In the genomic region with DNA sequence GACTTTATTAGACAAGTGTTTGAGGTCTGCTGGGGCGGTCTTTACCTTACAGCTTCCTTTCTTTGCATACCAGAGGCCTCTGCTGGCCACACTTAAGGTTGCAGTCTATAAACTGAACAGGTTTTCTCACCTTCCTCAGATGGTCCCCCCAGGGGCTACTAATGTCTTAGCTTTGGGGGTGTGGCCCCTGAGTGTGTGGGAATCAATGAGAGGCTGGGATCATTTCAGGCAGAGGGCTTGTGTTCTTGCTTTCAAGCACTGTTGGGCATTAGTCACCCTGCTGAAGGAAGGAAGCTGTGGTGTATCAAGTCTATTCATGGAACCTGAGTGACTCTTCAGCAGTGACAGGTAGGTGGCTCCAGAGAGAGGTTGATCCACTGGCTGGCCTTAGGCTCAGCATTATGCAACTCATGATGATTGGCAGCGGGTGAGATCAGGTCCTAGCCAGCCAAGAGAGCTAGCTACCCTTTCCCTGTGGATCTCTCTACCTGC, we compare ENCODE assay signal across 8 mouse cellular contexts. TPM values are rescaled to one million over a fixed set of nuclear protein-coding genes. Genes with fewer than 3 reads are reported as not detected.
DNase-seq lines count a peak whose midpoint lies in the region; ATAC-seq and TF ChIP-seq lines count a peak whose summit lies in the region.

No protein-coding gene starts in this region.

- no peak overlapping the region for H3K4me3 ChIP-seq in hindbrain, postnatal 0 days (ENCODE audit: low read length)

- H3K36me3 ChIP-seq in hindbrain, postnatal 0 days (ENCODE audit: insufficient read depth, low read length) = no peaks in the 10 kb centered on the region

- peak; percentile 38 for DNase-seq in embryo, embryonic 11 days
- DNase-seq in embryo, embryonic 10 days (ENCODE audit: low spot score) = no peak
- peak; percentile 6 for DNase-seq in thymus, postnatal 25 days
- DNase-seq in thymus, postnatal 14 days = no peak
- DNase-seq in hindbrain, postnatal 0 days (ENCODE audit: low spot score) = peak; percentile 70
- no peak for DNase-seq in layer of hippocampus, postnatal 14 days (ENCODE audit: low spot score in 2 of 2)
- DNase-seq in gastrocnemius, adult 18-20 months (ENCODE audit: low spot score) = no peak

- no peak overlapping the region for H3K4me2 ChIP-seq in hindbrain, postnatal 0 days (ENCODE audit: low read depth, low read length)

- no peak overlapping the region for H3K9ac ChIP-seq in hindbrain, postnatal 0 days (replicated peaks; ENCODE audit: low read length)

- H3K9me3 ChIP-seq in hindbrain, postnatal 0 days (ENCODE audit: low read length) = no peaks in the 10 kb centered on the region

- no peak overlapping the region for H3K27ac ChIP-seq in hindbrain, postnatal 0 days

- ATAC-seq in hindbrain, postnatal 0 days = peak; percentile 74
- peak; percentile 70 for ATAC-seq in megakaryocyte, adult 5-6 weeks (ENCODE audit: poor library complexity, severe bottlenecking)

- peak; percentile 73 for TF ChIP-seq CTCF in hindbrain, postnatal 0 days (IDR thresholded peaks at IDR 0.05; ENCODE audit: low read depth)

- 37% methylated on average over 2 of the region's 2 CpGs for WGBS in hindbrain, postnatal 0 days

- no peaks in the 10 kb centered on the region for H3K27me3 ChIP-seq in hindbrain, postnatal 0 days (ENCODE audit: insufficient read depth, low read length)

- H3K4me1 ChIP-seq in hindbrain, postnatal 0 days (ENCODE audit: insufficient read depth, low read length) = no peaks in the 10 kb centered on the region

RNA-seq across cellular contexts. Expression of a gene that starts 39.6 kb away (rescaled TPM):
- 7.2 and 11.2 TPM in 2 replicates for total RNA-seq in hindbrain, postnatal 0 days (2014; rRNA removed)
- 9.3 and 11.2 TPM in 2 replicates for polyA plus RNA-seq in hindbrain, postnatal 0 days (2015; fragmentation: Nextera tagmentation; extraction: Ambion mirVana)
- total RNA-seq in megakaryocyte, adult 5-6 weeks (2015) = 111 and 122 TPM in 2 replicates
- 145 and 157 TPM in 2 replicates for total RNA-seq in megakaryocyte, adult 5-6 weeks (2017)
- 10 to 100 TPM; 10.9 to 12.8 TPM for total RNA-seq in layer of hippocampus, postnatal 14 days (2021)
- total RNA-seq in gastrocnemius, adult 18-20 months (2021) = 10 to 100 TPM; 28.6 to 30.2 TPM

Comparison
In these comparisons a context has a peak if more than half of its experiments do, and no peak if none do; other contexts are left out.
1. DNase-seq: peak in embryo, embryonic 11 days (single experiment), thymus, postnatal 25 days (single experiment) and hindbrain, postnatal 0 days (single experiment); none in embryo, embryonic 10 days (single experiment), thymus, postnatal 14 days (single experiment), layer of hippocampus, postnatal 14 days (0 of 2) and gastrocnemius, adult 18-20 months (single experiment).